Mouse (Mus musculus): ENCODE data around the gene Zbtb4.

Zbtb4 gene

DNA sequence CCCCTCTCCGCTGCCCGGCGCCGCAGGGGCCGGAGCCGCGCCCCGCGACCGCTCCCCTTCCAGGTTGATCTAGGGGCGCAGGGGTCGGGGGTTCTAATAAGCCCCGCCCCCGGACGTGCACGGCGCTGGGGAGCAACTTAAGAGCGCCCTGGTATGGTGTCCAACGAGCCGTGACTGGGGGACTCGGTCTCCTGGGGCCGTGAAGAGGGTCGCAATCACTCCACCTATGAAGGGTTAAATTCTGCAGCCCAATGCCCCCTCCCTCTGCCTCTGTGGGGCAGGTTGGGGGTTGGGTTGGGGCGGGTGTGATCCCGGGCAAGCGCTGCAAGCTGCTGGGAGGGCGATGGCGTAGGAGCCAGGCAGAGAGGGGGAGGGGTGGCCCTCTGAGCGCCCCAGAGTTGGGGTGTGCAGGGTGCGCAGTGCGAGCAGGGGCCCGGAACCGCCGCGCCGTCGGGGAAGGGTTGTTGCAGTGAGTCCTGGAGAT is 456 bp downstream of the Zbtb4 start:
- DNase-seq = peak; percentile 99

DNA sequence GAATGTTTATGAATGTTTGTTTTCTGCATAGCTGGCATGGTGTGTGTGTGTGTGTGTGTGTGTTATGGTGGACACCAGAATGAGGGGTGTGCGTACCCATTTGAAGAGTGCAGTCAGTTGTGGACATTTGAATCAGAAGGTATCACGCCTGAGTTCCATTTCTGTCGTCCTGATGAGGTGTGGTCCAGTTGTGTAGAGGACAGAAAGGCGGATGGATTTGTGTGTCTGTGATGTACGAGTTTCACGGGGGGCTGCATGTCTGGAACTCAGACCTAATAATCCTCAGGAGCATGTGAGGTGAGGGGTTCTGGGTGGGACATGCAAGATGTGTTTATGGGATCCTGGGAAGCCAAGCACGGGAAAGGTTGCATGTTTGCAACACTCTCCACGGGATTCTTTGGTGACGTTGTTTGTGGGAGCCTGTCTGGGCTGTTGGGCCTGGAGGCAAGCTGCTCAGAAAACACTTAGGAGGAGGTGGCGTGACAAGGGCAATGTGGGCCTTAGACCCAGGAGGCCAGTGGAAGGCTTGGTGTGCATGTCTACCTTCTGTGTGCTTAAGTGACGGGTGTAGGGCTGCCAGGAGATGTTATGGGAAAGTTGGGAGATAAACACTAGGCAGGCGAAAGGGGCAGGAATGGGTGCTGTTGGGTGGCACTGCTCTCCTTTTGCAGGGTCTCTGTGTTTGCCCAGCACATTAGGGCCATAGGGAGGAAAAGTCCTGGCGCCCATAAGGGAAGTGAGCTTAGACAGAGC is 1.3 kb downstream of the Zbtb4 start:
- peak; percentile 96 for DNase-seq

GRCm38 (mm10) chr11:69767625-69767909 is 1.9 kb downstream of the Zbtb4 start:
- DNase-seq = no peak

GRCm38 (mm10) chr11:69774961-69775360 is 9.2 kb downstream of the Zbtb4 start:
- DNase-seq = no peak

- DNase-seq = peak; percentile 93
Measured at GRCm38 (mm10) chr11:69775716-69776115, 10.0 kb downstream of the Zbtb4 start.

DNA sequence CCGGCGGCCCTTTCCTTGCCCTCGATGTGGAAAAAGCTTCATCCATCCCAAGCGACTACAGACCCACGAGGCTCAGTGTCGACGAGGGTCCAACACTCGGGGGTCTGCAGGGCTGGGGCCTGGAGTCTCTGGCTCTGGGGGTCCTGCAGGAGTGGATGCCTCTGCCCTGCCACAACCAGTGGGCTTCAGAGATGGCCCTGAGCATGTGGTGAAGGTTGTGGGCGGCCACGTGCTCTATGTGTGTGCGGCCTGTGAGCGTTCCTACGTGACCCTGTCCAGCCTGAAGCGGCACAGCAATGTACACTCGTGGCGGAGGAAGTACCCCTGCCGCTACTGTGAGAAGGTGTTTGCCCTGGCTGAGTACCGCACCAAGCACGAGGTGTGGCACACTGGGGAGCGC is 10.8 kb downstream of the Zbtb4 start:
- peak; percentile 91 for DNase-seq

DNA sequence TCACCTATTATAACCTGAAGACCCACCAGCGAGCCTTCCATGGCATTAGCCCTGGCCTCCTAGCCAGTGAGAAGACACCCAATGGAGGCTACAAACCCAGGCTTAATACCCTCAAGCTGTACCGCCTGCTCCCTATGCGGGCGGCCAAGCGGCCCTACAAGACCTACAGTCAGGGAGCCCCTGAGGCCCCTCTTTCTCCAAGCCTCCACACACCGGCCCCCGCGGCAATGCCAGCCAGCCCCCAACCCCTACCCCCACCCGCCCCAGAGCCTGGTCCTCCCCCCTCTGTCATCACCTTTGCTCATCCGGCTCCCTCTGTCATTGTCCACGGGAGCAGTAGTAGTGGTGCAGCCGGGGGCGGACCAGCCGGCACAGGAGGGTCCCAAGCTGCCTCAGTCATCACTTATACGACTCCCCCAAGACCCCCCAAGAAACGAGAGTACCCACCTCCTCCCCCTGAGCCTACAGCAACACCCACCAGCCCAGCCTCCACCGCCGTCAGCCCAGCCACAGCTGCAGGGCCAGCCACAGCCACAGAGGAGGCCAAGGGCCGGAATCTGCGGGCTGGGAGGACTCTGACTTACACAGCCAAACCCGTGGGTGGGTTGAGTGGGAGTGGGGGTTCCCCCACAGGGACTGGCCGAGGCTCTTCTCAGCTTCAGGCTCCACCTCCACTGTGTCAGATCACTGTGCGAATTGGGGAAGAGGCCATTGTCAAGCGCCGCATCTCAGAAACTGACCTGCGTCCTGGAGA is 12.0 kb downstream of the Zbtb4 start:
- peak; percentile 93 for DNase-seq

DNA sequence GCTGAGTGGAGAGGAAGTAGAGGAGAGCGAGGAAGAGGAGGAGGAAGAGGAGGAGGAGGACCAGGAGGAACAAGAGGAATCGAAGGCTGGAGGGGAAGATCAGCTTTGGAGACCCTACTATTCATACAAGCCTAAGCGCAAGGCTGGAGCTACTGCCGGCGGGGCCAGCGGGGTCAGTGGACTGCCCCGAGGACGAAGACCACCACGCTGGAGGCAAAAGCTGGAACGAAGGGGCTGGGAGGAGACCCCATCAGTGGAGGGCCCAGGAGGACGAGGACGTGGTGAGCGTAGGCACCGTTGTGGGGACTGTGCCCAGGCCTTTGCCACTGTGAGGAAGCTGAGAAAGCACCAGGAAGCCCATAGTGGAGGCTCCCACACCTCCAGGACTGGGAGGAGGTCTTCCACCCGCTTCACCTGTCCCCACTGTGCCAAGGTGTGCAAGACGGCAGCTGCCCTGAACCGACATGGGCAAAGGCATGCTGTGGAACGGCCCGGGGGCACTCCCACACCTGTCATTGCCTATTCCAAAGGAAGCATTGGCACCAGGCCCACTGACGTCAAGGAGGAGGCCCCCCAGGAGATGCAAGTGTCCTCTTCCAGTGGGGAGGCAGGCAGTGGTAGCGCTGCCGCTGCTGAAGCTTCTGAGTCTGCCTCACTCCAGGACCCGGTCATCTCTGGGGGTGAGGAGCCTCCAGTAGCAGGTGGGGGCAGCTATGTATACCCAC is 12.7 kb downstream of the Zbtb4 start:
- peak; percentile 91 for DNase-seq

DNA sequence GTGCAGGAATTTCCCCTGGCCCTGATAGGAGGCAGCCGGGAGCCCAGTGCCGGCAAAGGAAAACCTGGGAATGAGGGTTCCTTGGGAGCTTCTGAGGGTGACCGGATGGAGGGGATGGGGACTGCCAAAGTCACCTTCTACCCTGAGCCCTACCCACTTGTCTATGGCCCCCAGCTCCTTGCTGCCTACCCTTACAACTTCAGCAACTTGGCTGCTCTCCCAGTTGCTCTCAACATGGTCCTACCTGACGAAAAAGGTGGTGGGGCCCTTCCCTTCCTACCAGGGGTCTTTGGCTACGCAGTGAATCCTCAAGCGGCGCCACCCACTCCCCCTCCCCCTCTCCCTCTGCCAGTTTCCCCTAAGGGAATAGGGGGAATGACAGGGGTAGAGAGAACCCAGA is 13.3 kb downstream of the Zbtb4 start:
- peak; percentile 91 for DNase-seq

DNA sequence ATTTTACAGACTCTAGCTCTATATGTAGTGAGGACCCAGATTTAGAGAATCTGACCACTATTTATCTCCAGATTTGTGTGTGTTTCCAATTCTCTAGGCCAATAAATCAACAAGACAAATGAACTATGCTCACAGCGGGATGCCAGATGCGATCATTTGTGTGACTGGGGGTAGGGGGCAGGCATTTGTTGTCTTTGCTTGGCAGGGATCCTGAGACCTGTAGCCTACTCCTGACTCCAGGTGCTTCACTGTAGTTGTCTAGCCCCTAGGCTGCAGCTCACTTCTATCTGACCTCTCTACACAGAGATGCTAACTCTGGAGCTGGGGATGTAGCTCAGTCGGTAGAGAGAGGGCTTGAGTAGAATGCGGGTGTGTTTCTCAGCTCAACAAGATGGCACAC is 16.1 kb downstream of the Zbtb4 start:
- DNase-seq = no peak

DNA sequence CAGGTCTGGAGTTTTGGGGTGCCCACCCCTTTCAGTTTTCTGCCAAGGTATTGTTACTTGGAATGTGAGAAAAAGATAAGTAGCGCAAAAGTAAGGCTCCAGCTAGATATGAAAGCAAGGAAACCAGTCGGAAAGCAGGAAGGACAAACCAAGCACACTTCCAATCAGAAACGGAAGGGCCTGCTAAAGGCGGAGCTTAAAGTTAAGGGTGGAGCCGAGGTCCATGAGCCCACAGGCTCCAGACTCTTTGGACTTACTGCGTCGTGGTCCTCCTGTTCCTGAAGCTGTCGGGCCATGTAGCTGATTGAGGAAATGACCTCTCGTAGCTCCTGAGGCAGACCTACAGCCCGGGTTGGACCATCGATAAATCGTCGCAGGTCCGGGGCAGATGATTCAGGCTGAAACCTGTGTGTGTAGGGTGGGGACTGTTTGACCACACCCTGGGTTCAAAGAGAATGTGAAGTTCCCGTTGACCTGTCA is 19.1 kb downstream of the Zbtb4 start:
- DNase-seq = peak; percentile 98

DNA sequence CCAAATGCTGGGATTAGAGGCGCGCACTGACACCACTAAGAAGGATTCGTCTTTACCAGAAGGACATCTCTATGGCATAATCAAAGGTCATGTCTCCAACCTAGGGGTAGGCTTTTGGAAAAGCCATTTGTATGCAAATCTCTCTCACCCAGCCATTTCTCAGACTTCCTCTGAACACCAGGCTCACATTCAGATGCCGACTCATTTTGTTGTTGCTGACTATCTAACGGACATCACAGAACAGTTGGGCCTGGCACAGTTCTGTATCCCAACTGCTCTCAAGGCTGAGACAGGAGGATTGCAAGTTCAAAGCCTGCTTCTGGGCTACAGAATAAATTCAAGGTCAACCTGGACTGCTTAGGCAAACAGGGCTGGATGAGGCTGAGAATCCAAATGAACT is 21.6 kb downstream of the Zbtb4 start:
- DNase-seq = no peak

GRCm38 (mm10) chr11:69789431-69789830 is 23.7 kb downstream of the Zbtb4 start:
- no peak for DNase-seq

- no peak for DNase-seq
Measured at GRCm38 (mm10) chr11:69791420-69791819, 25.7 kb downstream of the Zbtb4 start.

DNA sequence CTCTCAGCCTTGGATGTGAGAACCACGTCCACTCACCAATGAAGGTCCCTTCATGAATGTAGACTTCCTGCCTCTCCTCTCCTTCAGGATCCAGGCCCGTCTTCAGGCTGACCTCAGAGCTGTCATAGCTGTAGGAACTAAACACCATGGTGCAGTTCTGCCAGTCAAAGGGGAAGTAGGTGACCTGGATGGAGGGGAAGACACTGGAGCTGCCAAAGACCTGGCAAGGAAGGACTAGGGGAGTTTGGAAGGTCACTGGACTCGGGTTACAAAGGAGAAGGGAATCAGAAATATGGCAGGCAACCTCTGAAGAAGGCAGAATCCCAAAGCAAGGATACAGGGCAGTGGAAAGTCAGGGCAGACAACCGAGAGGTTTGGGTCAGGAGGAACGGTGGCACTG is 27.7 kb downstream of the Zbtb4 start:
- DNase-seq = no peak

GRCm38 (mm10) chr11:69795168-69795982 is 29.7 kb downstream of the Zbtb4 start, which contains the start of gene Chrnb1:
Gene Chrnb1, minus strand, starts transcription at chr11:69795943.
- peak; percentile 100 for DNase-seq

DNA sequence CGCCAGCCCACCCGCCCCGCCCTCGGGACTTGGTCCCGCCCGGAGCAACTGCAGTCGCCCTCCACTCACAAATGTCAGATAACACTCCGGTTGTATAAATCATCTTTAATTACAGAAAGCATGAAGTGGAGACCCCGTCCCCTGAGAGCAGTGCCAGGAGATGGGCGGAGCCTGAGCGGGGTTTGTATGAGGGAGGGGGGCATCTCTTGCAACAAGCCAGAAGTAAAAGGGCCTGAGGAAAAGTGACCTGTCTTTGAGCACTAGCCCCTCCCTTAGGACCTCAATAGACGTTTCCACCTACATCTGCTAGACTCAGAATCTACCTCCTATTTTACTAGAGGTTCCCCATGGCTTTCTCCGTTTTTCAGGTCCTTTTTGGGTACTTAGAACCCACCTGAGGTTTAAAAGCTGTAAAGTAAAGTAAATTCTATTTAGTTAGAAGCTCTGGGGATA is 30.3 kb downstream of the Zbtb4 start:
- no peak for DNase-seq

DNA sequence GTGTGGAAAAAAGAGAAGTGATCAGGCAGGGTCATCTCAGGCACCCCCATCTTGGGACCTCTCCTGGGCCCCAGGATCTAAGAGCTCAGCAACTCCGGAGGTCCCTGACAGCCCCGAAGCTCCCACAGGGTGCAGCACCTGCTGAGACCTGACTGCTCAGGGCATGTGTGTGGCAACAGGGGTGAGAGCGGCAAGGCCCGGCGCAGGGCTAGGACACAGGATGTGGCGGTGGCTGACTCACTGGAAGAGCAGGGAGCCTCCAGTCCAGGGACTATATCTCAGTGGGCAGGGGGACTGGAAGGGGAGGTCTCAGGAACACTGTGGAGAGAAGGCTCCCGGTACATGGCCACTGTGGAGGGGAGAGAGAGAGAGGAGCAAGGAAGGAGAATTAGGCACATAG is 32.2 kb downstream of the Zbtb4 start:
- peak; percentile 90 for DNase-seq

- peak; percentile 94 for DNase-seq
Measured at GRCm38 (mm10) chr11:69799394-69800137, 33.9 kb downstream of the Zbtb4 start.

GRCm38 (mm10) chr11:69800138-69800391 is 34.4 kb downstream of the Zbtb4 start:
- no peak for DNase-seq

DNA sequence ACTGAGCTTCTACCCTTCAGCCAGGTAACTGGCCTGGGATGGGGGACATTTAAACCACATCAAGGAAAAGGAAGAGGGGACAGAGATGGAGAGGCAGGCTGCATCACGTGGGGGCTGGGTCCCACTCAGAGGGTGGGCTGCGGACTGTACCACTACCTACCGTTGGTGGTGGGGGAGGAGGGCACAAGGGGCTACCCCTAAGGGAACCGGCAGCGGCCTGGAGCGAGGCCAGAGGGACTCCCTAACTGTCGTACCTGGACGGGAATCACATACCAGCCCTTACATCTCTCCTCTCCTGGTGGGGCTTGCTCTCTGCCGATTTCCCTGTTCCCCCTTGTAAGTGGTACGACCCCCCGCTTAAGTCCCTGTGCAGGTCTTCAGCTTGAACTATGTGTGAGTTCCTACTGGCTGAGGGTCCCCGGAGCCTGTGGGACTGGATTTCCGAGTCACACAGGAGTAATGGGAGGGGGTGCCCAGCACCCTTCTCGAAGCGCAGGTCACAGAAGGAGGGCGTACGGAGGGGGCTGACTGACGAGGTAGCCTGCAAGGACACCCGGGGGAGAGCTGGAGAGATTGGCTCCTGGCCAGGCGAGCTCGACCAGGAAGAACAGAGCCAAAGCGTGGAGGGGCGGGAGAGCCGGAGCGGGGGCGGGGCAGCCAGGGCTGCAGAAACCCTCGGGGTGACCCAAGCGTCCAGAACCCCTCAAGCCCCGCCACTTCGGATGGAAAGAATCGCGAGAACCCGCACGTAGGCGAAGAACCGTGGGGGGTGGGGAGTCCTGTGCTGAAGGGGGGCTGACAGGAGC is 34.9 kb downstream of the Zbtb4 start:
- DNase-seq = peak; percentile 97
